Mouse (Mus musculus) lung, postnatal 25 days (tissue): ENCODE results near the gene Foxd1.

ENCODE experiments used
- DNase-seq: peaks from one replicate; pipeline ENCODE4 v3.0.0; 2022; ENCODE audit warnings: low spot score

The Foxd1 gene

GRCm38 (mm10) chr13:98355559-98356111, 1.6 kb downstream of the Foxd1 start:
- DNase-seq, result no peak

- no peak for DNase-seq
Observed at GRCm38 (mm10) chr13:98356176-98356972, 2.3 kb downstream of the Foxd1 start.

- DNase-seq, result no peak
Observed at GRCm38 (mm10) chr13:98356973-98357425, 3.0 kb downstream of the Foxd1 start.

DNA sequence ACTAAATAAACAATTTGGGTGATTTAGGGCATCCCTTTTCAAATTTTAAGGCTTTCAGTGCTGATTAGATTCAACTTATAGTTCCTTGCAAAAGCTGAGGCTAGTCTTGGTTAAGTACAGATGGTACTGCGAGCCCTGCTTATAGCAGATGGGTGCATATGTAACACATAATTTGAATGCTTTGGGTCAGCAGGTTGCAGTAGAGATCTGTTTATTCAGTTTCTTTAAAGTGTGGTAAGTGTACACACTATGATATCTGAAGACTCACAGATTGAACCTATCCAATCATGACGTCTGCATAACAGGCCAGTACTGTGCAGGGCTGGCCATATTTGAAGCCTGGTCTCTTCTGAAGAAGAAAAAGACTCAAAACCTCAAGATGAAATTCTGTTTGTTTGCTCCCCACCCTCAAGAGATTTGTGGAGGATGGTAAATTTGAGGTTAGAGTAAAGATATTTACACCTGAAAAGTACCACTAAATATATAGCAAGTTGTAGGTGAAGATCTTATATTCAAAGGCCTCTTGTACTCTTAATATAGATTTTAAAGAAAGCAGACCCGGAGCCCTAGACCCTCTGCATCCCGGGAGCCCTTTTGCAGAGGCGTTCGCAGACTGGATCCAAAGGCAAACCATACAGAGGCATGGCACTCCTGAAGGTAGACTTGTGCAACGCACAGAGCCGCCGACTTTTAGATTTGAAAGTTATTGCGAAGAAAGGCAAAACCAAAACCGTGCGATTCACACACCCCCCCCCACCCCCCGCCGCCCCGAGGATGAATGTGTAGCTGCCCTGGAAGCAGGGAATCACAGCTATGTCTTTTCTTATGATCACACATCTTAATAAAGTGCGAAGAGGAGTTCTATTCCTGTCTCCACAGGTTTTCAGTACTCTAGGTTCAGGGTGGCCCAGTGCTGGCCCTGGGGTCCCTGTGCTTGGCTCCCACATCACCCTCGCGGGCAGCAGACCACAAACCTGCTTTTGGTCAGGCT, 3.7 kb downstream of the Foxd1 start:
- no peak for DNase-seq

GRCm38 (mm10) chr13:98358424-98359181, 4.6 kb downstream of the Foxd1 start:
- DNase-seq, result no peak

GRCm38 (mm10) chr13:98359337-98359736, 5.3 kb downstream of the Foxd1 start:
- DNase-seq, result no peak

DNA sequence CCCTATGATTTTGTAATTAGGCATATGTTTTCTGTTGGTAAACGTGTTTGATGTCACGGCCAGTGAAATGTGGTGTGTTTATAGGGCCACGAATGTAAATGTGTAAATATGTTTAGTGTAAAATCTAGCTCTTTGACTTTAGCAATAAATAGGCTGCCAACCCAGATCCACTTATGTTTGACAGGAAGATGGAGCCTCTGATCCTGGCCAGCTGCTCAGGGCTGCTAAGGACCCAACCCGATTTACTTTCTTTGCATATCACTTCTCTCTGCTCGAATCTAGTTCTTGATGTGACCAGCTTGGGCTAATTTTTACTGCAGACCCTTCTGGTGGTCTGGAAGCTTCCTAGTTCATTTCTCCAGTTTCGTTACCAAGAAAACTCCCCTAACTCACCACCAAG, 6.3 kb downstream of the Foxd1 start:
- DNase-seq, result no peak

GRCm38 (mm10) chr13:98361161-98361560, 7.1 kb downstream of the Foxd1 start:
- no peak for DNase-seq

DNA sequence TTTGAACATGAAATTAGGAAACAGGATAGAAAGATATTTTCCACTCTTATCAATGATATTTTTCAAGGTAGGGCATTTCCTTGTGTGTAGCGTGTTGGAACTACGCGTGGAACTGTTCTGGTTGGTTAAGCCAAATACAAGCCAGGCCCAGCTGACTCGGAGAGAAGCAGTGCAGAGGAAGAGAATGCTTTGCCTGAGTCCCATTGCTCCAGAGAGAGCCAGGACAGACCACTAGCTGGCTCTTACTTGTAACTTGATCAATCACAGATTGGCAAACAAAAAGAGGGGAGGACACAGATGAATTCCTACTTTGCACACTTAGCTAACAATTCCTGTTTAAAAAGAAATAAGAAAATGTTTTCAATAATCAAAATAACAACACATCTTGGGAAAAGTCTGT, 9.0 kb downstream of the Foxd1 start:
- no peak for DNase-seq

- no peak for DNase-seq
Observed at GRCm38 (mm10) chr13:98365081-98365480, 11.0 kb downstream of the Foxd1 start.

- no peak for DNase-seq
Observed at GRCm38 (mm10) chr13:98365766-98366421, 11.9 kb downstream of the Foxd1 start.

- no peak for DNase-seq
Observed at GRCm38 (mm10) chr13:98366469-98367275, 12.6 kb downstream of the Foxd1 start.

DNA sequence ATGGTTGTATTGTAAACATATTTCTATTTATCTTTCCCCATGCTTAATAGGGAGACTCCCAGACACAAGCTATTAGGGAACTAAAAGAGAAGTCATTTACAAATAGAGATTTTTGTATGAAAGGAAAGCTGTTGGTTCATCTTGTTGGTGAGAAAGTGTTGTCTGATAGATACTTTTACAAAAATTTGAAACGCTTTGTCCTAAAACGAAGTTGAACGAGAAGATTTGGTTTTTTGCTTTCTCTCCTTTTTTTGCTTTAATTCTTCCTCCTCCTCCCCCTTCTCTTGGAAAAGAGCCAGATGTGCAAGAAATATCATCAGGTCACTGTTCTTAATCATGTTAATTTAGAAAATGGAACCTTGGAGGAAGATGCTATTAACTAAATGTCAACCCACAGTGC, 13.6 kb downstream of the Foxd1 start:
- no peak for DNase-seq

DNA sequence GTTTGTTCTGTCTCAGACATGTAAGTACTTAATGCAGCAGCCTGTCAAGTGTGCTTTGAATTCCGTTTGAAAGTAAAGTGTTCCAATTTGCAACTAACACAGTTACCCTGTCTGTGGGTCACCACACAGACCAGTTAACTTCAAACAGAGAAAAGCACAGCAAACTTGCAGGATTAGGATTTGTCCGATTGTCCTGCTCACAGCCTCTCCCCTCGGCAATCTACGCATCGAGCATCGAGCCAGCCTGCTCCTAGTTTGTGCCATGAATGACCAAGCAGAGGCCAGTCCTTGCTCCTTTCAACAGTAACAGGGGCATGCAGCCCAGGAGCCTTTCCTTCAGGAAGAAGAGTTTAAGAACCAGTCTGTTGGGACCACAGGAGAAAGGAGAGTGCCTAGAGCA, 15.0 kb downstream of the Foxd1 start:
- no peak for DNase-seq

GRCm38 (mm10) chr13:98374560-98374959, 20.5 kb downstream of the Foxd1 start:
- no peak for DNase-seq

- DNase-seq, result no peak
Observed at GRCm38 (mm10) chr13:98374979-98375378, 20.9 kb downstream of the Foxd1 start.

- DNase-seq, result no peak
Observed at GRCm38 (mm10) chr13:98377746-98378145, 23.7 kb downstream of the Foxd1 start.

DNA sequence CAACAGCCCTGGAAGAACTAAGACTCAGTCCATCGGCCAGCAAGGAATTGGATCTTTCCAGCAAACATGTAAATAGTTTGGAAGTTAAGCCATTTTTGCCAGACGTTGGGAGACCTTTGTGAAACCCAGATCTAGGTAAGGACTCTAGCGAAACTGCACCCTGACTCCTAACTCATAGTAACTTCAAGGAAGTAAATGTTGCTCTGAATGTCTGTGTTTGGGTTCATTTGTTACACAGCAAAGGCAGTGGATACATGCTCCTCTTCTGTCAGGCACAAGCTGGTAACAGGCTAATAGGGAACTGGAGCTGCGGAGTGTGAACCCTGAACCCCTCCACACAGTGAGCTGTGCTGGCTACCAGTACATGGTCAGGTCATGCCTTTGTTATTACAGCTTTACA, 28.7 kb downstream of the Foxd1 start:
- DNase-seq, result no peak

DNA sequence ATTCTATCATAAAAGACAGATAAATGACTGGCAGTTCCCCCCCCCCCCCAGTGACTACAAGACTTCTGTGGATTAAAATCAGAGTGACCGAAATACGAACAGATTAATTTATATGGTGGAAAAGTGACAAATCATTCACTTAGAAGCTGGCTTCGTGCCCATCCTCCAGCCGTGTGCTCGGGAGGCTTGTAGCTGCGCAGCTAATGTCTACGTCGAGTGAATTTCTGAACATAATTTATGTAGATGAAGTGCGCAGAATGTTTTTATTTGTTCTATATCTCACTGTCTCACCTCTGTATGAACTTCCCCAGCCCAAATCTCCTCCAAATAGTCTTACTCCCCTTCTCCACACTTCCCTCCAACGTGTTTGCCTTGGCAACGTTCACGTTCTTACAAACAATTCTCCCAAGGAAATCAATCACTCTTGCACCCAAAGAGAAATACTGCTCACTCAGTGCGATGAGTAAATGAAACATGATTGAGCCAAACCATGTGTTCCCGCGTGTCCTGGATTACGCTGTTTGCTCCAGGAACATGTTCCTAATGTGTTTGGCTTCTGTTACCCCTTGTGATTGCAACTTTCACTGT, 30.0 kb downstream of the Foxd1 start:
- no peak for DNase-seq

GRCm38 (mm10) chr13:98385877-98386276, 31.8 kb downstream of the Foxd1 start:
- DNase-seq, result no peak
